Mouse (Mus musculus) liver, embryonic 16.5 days (tissue): ENCODE data around the gene D930007J09Rik. TPM values are rescaled to one million over a fixed set of nuclear protein-coding genes. Genes with fewer than 3 reads are reported as not detected.
A peak's percentile ranks its signal among the peaks of the same experiment; 100 is the strongest.

ENCODE experiments used
- ATAC-seq: fragments of 200-750 bp; cut with Nextera tagmentation; 2 replicates; pipeline ENCODE4 v1.8.0; 2017; ENCODE audit warnings: low read depth, mild to moderate bottlenecking, moderate number of reproducible peaks, moderate library complexity
- H3K27ac ChIP-seq: fragments of 300-500 bp; sonication (generic); 2 replicates; pipeline ENCODE4 v1.5.1; 2014; ENCODE audit warnings: mild to moderate bottlenecking, low read length
- H3K27me3 ChIP-seq: fragments of 300-500 bp; sonication (generic); 2 replicates; pipeline ENCODE4 v1.6.1; 2014; ENCODE audit warnings: low read depth, low read length, mixed read lengths; ENCODE audit not compliant: control insufficient read depth, insufficient read depth
- H3K36me3 ChIP-seq: fragments of 300-500 bp; sonication (generic); 2 replicates; pipeline ENCODE4 v1.6.1; 2014; ENCODE audit warnings: mild to moderate bottlenecking; ENCODE audit not compliant: control insufficient read depth, insufficient read depth
- H3K4me1 ChIP-seq: fragments of 300-500 bp; sonication (generic); 2 replicates; pipeline ENCODE4 v1.6.1; 2014; ENCODE audit warnings: low read depth, low read length, mixed read lengths; ENCODE audit not compliant: control insufficient read depth
- H3K4me2 ChIP-seq: fragments of 300-500 bp; sonication (generic); 2 replicates; pipeline ENCODE4 v1.6.1; 2014; ENCODE audit warnings: low read depth, low read length, mixed read lengths
- H3K4me3 ChIP-seq: fragments of 300-500 bp; sonication (generic); 2 replicates; pipeline ENCODE4 v1.5.1; 2014; ENCODE audit warnings: low read depth, mild to moderate bottlenecking, low read length
- H3K9ac ChIP-seq: fragments of 300-500 bp; sonication (generic); 2 replicates; pipeline ENCODE4 v1.6.1; 2014; ENCODE audit warnings: low read depth, low read length
- H3K9me3 ChIP-seq: fragments of 300-500 bp; sonication (generic); replicated peaks from 2 replicates; pipeline ENCODE4 v1.6.1; 2016; ENCODE audit warnings: low read length; ENCODE audit not compliant: control insufficient read depth
- WGBS: fragments of 180-500 bp; shearing (Covaris S2); extraction: QIAGEN DNeasy Blood & Tissue Kit; methylation state at CpG from one replicate; pipeline ENCODE4 v1.1.7; 2014; ENCODE audit not compliant: insufficient replicate concordance; 5-methylcytosine and 5-hydroxymethylcytosine counted together
- polyA plus RNA-seq: library from polyadenylated mRNA; unstranded; fragments of >200 nt; fragmentation: Nextera tagmentation; extraction: Ambion mirVana; gene quantifications from 2 replicates; pipeline ENCODE4 v1.2.1, GENCODE M21; 2015

The D930007J09Rik gene
- polyA plus RNA-seq, 1 experiment from 2014 or later: not detected

- H3K27me3 ChIP-seq: no peaks in the 10 kb centered on the region
- no peak overlapping the region for H3K4me3 ChIP-seq
- H3K4me2 ChIP-seq: no peak overlapping the region
- H3K36me3 ChIP-seq: no peaks in the 10 kb centered on the region
- H3K27ac ChIP-seq: no peak overlapping the region
- no peak overlapping the region for H3K9ac ChIP-seq
- WGBS: 6% methylated on average over 1 of the region's 1 CpGs
- H3K9me3 ChIP-seq: no peaks in the 10 kb centered on the region
- H3K4me1 ChIP-seq: no peaks in the 10 kb centered on the region
- ATAC-seq: no peak
These were observed 36.7 kb upstream of the D930007J09Rik start for GRCm38 (mm10) chr13:32839314-32839713.

GRCm38 (mm10) chr13:32834513-32834912 is 31.9 kb upstream of the D930007J09Rik start:
- H3K27me3 ChIP-seq: no peaks in the 10 kb centered on the region
- no peak overlapping the region for H3K9ac ChIP-seq
- no peaks in the 10 kb centered on the region for H3K4me1 ChIP-seq
- H3K4me2 ChIP-seq: no peak overlapping the region
- no peak overlapping the region for H3K27ac ChIP-seq
- no peak overlapping the region for H3K4me3 ChIP-seq
- 70% methylated on average over 5 of the region's 5 CpGs for WGBS
- H3K36me3 ChIP-seq: no peaks in the 10 kb centered on the region
- no peaks in the 10 kb centered on the region for H3K9me3 ChIP-seq
- ATAC-seq: no peak

- H3K4me1 ChIP-seq: no peaks in the 10 kb centered on the region; the same call in 1 of the 2 replicates
- H3K4me2 ChIP-seq: no peak overlapping the region
- no peak overlapping the region for H3K4me3 ChIP-seq
- no peak overlapping the region for H3K9ac ChIP-seq
- H3K27me3 ChIP-seq: no peaks in the 10 kb centered on the region
- no peak overlapping the region for H3K27ac ChIP-seq
- no peaks in the 10 kb centered on the region for H3K36me3 ChIP-seq
- no peak for ATAC-seq
- no peaks in the 10 kb centered on the region for H3K9me3 ChIP-seq
- WGBS: 15% methylated on average over 6 of the region's 6 CpGs
These were observed 30.6 kb upstream of the D930007J09Rik start for GRCm38 (mm10) chr13:32833237-32833636.

GRCm38 (mm10) chr13:32832776-32833175 is 30.1 kb upstream of the D930007J09Rik start:
- Histone ChIP-seq H3K9ac (no peak overlapping the region), H3K4me1 (no peaks in the 10 kb centered on the region; the same call in 1 of the 2 replicates), H3K4me3 (no peak overlapping the region), H3K27me3 (no peaks in the 10 kb centered on the region), H3K4me2 (no peak overlapping the region), H3K9me3 (no peaks in the 10 kb centered on the region), H3K36me3 (no peaks in the 10 kb centered on the region), H3K27ac (peak overlapping the region; percentile 52)
- ATAC-seq: peak; percentile 32; the same call in 1 of the 2 replicates
- 33% methylated on average over 3 of the region's 3 CpGs for WGBS

GRCm38 (mm10) chr13:32831505-32832273 is 29.0 kb upstream of the D930007J09Rik start:
- Histone ChIP-seq H3K36me3 (no peaks in the 10 kb centered on the region), H3K27ac (peak overlapping the region; percentile 52; the same call in 1 of the 2 replicates), H3K4me3 (no peak overlapping the region), H3K4me1 (no peaks in the 10 kb centered on the region; the same call in 1 of the 2 replicates), H3K9me3 (no peaks in the 10 kb centered on the region), H3K27me3 (no peaks in the 10 kb centered on the region), H3K9ac (no peak overlapping the region), H3K4me2 (no peak overlapping the region)
- ATAC-seq: no peak
- WGBS: 39% methylated on average over 3 of the region's 3 CpGs

- Histone ChIP-seq H3K27ac (no peak overlapping the region), H3K27me3 (no peaks in the 10 kb centered on the region), H3K4me2 (no peak overlapping the region), H3K4me1 (no peaks in the 10 kb centered on the region; the same call in 1 of the 2 replicates), H3K9ac (no peak overlapping the region), H3K9me3 (no peaks in the 10 kb centered on the region), H3K36me3 (no peaks in the 10 kb centered on the region), H3K4me3 (no peak overlapping the region)
- ATAC-seq: no peak
- WGBS: 31% methylated on average over 4 of the region's 4 CpGs
These were observed 26.2 kb upstream of the D930007J09Rik start for GRCm38 (mm10) chr13:32828886-32829285.

- no peak overlapping the region for H3K4me3 ChIP-seq
- no peak for ATAC-seq
- H3K4me2 ChIP-seq: no peak overlapping the region
- no peaks in the 10 kb centered on the region; the same call in 1 of the 2 replicates for H3K4me1 ChIP-seq
- no peaks in the 10 kb centered on the region for H3K27me3 ChIP-seq
- H3K9ac ChIP-seq: no peak overlapping the region
- WGBS: 32% methylated on average over 4 of the region's 4 CpGs
- H3K9me3 ChIP-seq: no peaks in the 10 kb centered on the region
- no peak overlapping the region for H3K27ac ChIP-seq
- H3K36me3 ChIP-seq: no peaks in the 10 kb centered on the region
These were observed 25.3 kb upstream of the D930007J09Rik start for GRCm38 (mm10) chr13:32827951-32828350.

GRCm38 (mm10) chr13:32827111-32827822 is 24.6 kb upstream of the D930007J09Rik start:
- Histone ChIP-seq H3K9ac (no peak overlapping the region), H3K4me1 (no peaks in the 10 kb centered on the region; the same call in 1 of the 2 replicates), H3K9me3 (no peaks in the 10 kb centered on the region), H3K27ac (no peak overlapping the region), H3K4me3 (no peak overlapping the region), H3K36me3 (no peaks in the 10 kb centered on the region), H3K27me3 (no peaks in the 10 kb centered on the region), H3K4me2 (no peak overlapping the region)
- 50% methylated on average over 3 of the region's 3 CpGs for WGBS
- no peak for ATAC-seq

GRCm38 (mm10) chr13:32825546-32825945 is 22.9 kb upstream of the D930007J09Rik start:
- H3K9ac ChIP-seq: no peak overlapping the region
- H3K27ac ChIP-seq: no peak overlapping the region
- H3K27me3 ChIP-seq: no peaks in the 10 kb centered on the region
- no peaks in the 10 kb centered on the region; the same call in 1 of the 2 replicates for H3K4me1 ChIP-seq
- H3K4me3 ChIP-seq: no peak overlapping the region
- no peaks in the 10 kb centered on the region for H3K36me3 ChIP-seq
- no peaks in the 10 kb centered on the region for H3K9me3 ChIP-seq
- no peak for ATAC-seq
- no peak overlapping the region for H3K4me2 ChIP-seq
- WGBS: 69% methylated on average over 8 of the region's 8 CpGs
